Mouse (Mus musculus) urinary bladder, postnatal 4 days (tissue): ENCODE measurements around the gene Nbea.

Source experiments
- DNase-seq, 2 experiments: peaks; one replicate each; pipeline ENCODE4 v3.0.0; 2021 to 2022; ENCODE audit warnings: low spot score in 2 of 2

The Nbea gene

GRCm38 (mm10) chr3:56183159-56184133 lies at the start of gene Nbea:
Gene Nbea, minus strand, starts transcription at chr3:56183701.
- DNase-seq: peak; percentile 81 to 86

DNA sequence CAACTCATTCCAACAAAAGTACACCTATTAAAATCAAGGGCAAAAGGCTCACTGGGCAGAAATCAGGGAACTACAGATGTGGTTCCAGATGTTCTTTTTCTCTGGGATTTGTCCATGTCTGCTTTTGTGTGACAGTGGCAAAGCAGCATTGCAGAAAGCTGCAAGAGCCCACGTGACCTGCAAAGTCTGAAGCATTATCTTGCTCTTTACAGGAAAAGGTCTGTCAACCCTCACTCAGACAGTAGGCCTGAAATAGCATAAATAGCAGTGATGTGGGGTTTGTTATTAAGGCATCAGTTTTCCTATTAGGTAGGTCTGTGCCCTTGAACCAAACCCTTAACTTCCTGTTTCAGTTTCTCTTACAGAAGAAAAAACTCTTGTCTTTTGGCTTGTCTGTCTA lies 45.8 kb upstream of the Nbea start:
- no peak for DNase-seq

GRCm38 (mm10) chr3:56215989-56216388 lies 32.5 kb upstream of the Nbea start:
- DNase-seq: no peak

GRCm38 (mm10) chr3:56203968-56204367 lies 20.5 kb upstream of the Nbea start:
- no peak for DNase-seq

DNA sequence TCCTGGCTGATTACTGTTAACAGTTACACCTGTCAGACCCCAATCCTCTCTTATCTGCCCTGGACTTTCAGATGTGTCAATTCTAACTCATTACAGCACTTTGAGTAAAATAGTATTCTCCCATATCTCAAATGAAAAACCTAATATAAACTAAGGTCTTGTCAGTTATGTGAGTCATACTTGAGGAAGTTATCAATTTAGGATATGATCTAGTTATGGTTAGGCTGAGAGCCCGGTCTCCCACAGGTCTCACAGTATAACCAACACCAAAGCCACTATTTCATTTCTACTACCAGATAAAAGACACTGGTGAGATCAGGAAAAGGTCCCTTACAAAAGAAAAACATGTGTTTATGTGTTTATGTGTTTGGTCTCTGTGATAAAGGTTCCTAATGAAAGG lies 4.7 kb upstream of the Nbea start:
- no peak for DNase-seq

DNA sequence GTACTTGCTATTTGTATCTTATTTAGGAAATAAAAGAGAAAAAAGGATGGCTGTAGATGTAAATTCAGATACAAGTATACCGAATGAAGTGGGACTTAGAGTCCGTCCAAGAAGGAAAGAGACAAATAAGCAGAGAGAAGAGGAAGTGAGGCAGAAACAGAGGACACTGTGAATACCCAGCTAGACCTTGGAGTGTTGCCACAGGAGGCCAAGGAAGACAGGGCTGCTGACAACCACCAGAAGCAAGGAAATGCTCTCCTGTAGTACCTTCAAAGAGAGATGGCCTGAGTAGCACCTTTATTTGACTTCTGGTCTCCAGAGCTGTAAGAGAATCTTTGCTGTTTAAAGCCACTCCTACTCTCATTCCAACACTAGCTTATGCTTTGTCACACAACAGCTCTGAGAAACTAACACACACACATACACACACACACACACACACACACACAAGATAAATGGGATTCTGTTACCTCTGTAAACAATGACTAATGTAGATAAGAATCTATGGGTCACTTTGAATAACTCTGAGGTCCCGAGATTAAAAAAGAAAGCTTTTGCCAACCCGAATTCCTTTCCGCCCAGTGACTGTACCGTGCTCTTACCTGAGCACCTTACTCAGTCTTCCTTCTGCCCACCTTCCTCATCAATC lies 3.8 kb upstream of the Nbea start:
- DNase-seq: no peak

GRCm38 (mm10) chr3:56182371-56183158 lies 936 bp downstream of the Nbea start:
- no peak for DNase-seq

- DNase-seq: no peak
Observed at GRCm38 (mm10) chr3:56181991-56182370, 1.5 kb downstream of the Nbea start.

- DNase-seq: no peak
Observed at GRCm38 (mm10) chr3:56181025-56181424, 2.5 kb downstream of the Nbea start.

- no peak for DNase-seq
Observed at GRCm38 (mm10) chr3:56157864-56158263, 25.6 kb downstream of the Nbea start.

DNA sequence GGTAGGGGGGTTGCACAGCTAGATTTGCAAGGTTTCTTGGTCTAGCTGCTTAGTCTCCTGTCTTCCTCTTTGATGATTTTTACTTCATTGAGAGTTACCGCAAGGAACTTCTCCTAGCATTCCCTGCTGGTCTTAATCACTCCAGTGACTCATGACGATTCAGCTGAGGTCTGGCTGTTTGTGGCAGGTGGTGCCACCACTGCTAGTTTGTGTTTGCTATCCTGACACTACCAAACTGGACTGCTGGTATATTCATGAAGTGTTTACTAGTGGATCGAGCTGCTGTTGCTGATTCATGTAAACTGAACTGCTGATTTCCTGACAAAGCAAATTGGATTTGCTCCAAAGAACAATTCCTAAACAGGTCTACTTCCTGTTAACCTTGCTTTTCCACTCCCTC lies 56.8 kb downstream of the Nbea start:
- DNase-seq: no peak

GRCm38 (mm10) chr3:56116647-56117046 lies 66.9 kb downstream of the Nbea start:
- DNase-seq: no peak

- no peak for DNase-seq
Observed at GRCm38 (mm10) chr3:56108101-56108500, 75.4 kb downstream of the Nbea start.

DNA sequence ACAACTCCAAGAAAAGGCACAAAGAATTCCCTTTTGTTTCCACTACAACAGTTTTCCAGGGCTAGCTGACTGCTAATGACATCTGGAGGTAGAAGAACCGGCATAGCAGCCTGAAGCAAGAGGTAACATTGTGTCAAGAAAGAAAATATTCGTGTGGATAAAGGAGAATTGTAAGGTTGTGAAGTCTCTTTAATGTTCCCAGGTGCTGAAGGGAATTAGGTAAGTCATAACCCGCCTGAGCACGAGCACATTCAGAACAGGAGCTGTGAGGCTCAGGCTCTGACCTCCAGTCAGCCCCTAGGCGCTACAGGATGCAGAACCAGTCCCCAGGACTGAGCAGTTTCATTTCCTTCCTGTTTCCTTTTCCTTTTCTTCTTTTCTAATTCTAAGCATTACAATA lies 86.4 kb downstream of the Nbea start:
- DNase-seq: no peak

DNA sequence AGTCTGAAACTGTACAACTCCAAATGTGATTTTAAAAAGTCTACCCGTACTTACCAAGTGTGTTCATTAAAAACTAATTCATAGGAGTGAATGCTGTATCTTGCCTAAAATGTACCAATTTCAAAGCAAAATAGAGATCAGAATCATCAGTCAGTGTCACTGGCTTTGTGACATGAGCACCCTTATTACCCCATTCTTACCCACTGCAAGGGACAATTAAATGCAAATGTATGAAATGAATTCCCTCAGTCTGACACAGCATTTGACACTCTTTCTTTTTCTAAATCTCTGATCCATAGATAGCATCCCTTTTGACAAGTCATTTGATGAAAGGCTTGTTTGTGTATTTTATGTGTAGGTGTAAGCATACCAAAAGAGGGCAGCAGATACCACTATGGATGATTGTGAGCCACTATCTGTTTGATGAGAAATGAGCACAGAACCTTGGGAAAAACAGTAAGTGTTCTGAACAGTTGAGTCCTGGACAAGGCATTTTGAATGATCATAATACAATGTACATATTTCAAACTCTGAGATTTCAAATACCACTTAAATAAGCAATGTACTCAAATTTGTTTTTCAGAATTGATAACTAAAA lies 104.4 kb downstream of the Nbea start:
- no peak for DNase-seq

DNA sequence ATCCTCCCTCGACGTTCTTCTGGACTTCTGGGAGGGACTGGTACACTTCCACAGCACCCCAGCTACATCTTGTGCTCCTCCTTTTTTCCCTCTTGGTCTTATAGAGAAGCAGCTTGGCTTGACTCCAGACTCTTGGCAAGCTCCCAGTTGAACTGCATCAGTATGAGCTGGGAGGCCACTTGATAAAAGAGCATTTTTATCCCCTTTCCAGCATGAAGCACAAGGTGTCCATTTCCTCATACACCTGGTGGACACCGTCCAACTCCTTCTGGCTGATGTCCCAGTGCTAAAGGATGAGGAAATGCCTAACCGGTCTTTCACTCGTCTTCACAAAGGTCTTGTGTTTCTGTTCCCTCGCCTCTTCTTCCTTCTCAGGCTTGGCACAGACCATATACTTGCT lies 115.7 kb downstream of the Nbea start:
- no peak for DNase-seq

DNA sequence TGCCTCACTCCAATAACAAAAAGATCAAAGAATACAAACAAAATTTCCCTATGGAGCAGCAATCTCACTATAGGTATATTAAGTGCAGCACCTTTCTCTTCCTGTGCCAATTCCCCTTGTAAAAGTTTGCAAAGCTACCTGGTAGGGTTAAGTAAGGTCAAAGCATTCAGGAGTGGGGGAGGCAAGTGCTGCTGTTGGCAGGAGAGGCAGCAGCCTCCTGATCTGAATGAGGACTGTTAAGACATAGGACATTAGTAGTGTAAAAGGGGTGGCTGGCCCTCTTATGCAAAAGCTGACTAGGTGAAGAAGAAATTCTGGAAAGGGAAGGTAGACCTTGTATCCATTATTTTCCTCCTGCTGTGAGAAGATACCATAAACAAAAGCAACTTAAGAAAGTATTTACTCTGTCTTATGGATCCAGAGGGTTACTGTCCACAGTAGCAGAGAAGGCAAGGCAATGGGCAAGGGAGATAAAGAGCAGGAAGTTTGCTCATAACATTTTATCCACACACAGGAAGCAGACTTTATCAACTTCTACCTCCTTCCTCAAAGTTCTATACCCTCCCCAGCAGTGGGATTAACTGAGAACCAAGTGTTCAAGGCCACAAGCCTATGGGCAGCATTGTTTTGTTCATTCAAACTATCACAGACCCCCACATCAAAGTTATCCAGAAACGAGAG lies 117.0 kb downstream of the Nbea start:
- no peak for DNase-seq

- DNase-seq: no peak
Observed at GRCm38 (mm10) chr3:56065234-56065633, 118.3 kb downstream of the Nbea start.

DNA sequence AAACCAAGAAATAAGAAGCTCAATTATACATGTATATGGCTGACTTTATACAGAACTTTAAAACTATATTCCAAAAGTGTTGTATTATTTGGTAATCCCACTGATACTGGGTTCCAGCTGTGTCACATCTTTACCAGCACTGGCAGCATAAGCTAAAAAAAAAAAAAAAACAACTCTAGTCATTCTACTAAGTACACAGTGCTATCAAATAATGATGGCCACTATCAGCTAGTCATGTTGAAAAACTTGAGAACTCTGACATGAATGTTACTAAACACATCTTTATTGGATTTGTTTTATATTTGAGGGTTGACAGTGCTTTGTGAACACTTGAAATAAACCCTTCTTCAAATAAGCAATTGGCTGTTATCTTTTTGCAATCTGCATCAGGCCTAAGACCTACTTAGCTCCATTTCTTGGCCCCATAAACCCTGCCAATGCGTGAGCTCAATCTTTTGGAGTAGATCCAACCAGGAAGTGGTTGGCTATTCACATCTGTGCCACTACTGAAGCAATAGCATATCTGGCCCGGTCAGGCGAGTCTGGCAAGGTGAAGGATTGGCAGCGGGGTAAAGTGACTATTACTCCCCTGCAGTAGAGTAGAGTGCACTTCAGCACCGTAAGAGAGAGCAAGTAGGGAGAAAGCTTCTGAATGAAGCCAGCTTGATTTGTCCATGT lies 137.7 kb downstream of the Nbea start:
- DNase-seq: no peak

DNA sequence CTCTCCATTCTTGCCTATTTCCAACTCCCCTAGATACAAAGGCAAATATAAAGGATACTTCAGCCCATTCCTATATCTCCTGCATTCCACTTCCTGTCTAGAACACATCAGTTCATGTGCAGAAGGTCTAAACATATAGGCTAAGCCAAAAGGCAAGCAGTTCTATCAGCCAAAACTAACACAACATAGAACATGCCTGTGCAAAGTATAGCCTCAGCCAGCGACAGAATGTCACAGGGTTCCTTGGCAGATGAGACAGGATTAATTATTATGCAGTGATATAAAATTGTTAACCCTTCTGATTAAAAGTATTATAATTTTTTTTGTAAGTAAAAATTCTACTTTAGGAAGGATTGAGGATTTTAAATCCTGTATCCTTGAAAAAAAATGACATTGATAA lies 140.4 kb downstream of the Nbea start:
- DNase-seq: no peak

DNA sequence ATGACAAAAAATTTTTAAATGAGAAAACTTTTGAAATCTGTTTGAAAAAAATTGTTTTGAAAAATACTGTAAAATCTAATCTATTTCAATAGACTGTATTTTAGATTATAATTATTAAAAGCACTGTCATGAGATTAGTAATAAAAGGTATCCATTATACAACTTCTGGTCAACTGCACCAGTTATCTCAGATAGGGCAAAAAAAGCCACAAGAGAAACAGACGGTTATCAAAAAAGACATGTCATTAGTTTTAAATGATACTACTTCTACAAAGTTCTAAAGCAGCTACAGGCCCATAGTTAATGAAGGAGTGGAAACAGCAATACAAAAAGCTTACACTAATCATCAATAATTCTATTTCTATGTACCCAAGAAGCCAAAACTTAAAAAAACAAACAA lies 144.0 kb downstream of the Nbea start:
- no peak for DNase-seq
